Mouse (Mus musculus) kidney, postnatal 0 days (tissue): ENCODE data around the gene Diaph3. TPM values are rescaled to one million over a fixed set of nuclear protein-coding genes. Genes with fewer than 3 reads are reported as not detected.

Experiments
- ATAC-seq: fragments of 200-750 bp; cut with Nextera tagmentation; replicated peaks from 2 replicates; pipeline ENCODE4 v1.8.0; 2017; ENCODE audit warnings: low read depth, moderate number of reproducible peaks, moderate TSS enrichment, moderate library complexity; ENCODE audit not compliant: low FRiP score
- DNase-seq: peaks from one replicate; pipeline ENCODE4 v3.0.0-alpha.2; 2016; ENCODE audit warnings: low spot score
- H3K27ac ChIP-seq: fragments of 300-500 bp; sonication (generic); 2 replicates; pipeline ENCODE4 v1.5.1; 2014; ENCODE audit warnings: mild to moderate bottlenecking
- H3K27me3 ChIP-seq: fragments of 300-500 bp; sonication (generic); 2 replicates; pipeline ENCODE4 v1.6.1; 2014; ENCODE audit warnings: low read length, mixed read lengths; ENCODE audit not compliant: insufficient read depth
- H3K36me3 ChIP-seq: fragments of 300-500 bp; sonication (generic); 2 replicates; pipeline ENCODE4 v1.6.1; 2014; ENCODE audit warnings: low read length, mixed read lengths; ENCODE audit not compliant: insufficient read depth
- H3K4me1 ChIP-seq: fragments of 300-500 bp; sonication (generic); replicated peaks from 2 replicates; pipeline ENCODE4 v1.6.1; 2014; ENCODE audit warnings: antibody characterized with exemption, low read length, mixed read lengths; ENCODE audit not compliant: insufficient read depth
- H3K4me2 ChIP-seq: fragments of 300-500 bp; sonication (generic); 2 replicates; pipeline ENCODE4 v1.6.1; 2014; ENCODE audit warnings: mild to moderate bottlenecking, low read length, moderate library complexity, mixed read lengths
- H3K4me3 ChIP-seq: fragments of 300-500 bp; sonication (generic); replicated peaks from 2 replicates; pipeline ENCODE4 v1.5.1; 2014; ENCODE audit warnings: low read depth, low read length
- H3K9ac ChIP-seq: fragments of 300-500 bp; sonication (generic); 2 replicates; pipeline ENCODE4 v1.6.1; 2014; ENCODE audit warnings: low read depth, low read length
- H3K9me3 ChIP-seq: fragments of 300-500 bp; sonication (generic); replicated peaks from 2 replicates; pipeline ENCODE4 v1.6.1; 2016; ENCODE audit warnings: low read length, inconsistent platforms, mixed read lengths
- CTCF ChIP-seq: IDR thresholded peaks from 2 replicates; pipeline ENCODE4 v1.5.1; 2016; ENCODE audit warnings: antibody characterized with exemption, low read depth, mild to moderate bottlenecking, moderate library complexity
- WGBS: fragments of 180-500 bp; shearing (Covaris S2); extraction: QIAGEN DNeasy Blood & Tissue Kit; methylation state at CpG from one replicate; pipeline ENCODE4 v1.1.7; 2014; 5-methylcytosine and 5-hydroxymethylcytosine counted together
- polyA plus RNA-seq: library from polyadenylated mRNA; unstranded; fragments of >200 nt; fragmentation: Nextera tagmentation; extraction: Ambion mirVana; gene quantifications from 2 replicates; pipeline ENCODE4 v1.2.1, GENCODE M21; 2015

Gene Diaph3
- polyA plus RNA-seq, 1 experiment from 2014 or later = 2.9 TPM

DNA sequence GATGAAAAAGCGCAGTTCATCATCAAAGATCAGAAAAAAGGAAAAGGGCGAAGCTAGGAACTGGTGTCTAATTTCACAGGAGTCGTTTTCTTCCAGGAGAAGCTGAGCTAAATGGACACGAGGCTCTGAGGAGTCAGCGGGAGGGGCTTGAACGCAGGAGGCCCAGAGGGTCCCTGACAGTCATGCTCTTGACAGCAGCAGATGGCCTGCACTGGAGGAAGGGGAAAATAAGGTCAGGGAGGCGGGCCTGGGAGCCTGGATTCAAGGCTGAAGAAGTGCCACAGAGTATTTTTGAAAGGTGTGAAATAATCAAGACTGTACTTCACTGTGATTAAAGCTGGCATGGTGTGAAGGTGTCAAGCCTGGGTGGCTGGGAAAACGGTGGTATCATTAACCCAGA is 354.2 kb downstream of the Diaph3 start:
- Histone ChIP-seq H3K4me3 (no peak overlapping the region), H3K4me1 (no peaks in the 10 kb centered on the region), H3K4me2 (no peak overlapping the region), H3K9ac (no peak overlapping the region), H3K9me3 (no peaks in the 10 kb centered on the region), H3K27me3 (no peaks in the 10 kb centered on the region), H3K36me3 (no peaks in the 10 kb centered on the region), H3K27ac (no peak overlapping the region)
- TF ChIP-seq CTCF = no peak
- peak; percentile 11 for DNase-seq
- 14% methylated on average over 8 of the region's 8 CpGs for WGBS
- no peak for ATAC-seq

- WGBS = 49% methylated on average over 6 of the region's 6 CpGs
- DNase-seq (peak; percentile 78), ATAC-seq (no peak; the same call in 1 of the 2 replicates)
Measured at GRCm38 (mm10) chr14:86781553-86782273, 359.3 kb downstream of the Diaph3 start.

GRCm38 (mm10) chr14:86773311-86773710 is 367.7 kb downstream of the Diaph3 start:
- no peak overlapping the region for H3K9ac ChIP-seq
- H3K4me3 ChIP-seq = no peak overlapping the region
- H3K9me3 ChIP-seq = no peaks in the 10 kb centered on the region
- no peaks in the 10 kb centered on the region for H3K36me3 ChIP-seq
- no peak overlapping the region for H3K27ac ChIP-seq
- ATAC-seq (no peak), DNase-seq (no peak)
- H3K27me3 ChIP-seq = no peaks in the 10 kb centered on the region
- H3K4me2 ChIP-seq = no peak overlapping the region
- no peaks in the 10 kb centered on the region for H3K4me1 ChIP-seq
- WGBS = 81% methylated on average over 2 of the region's 2 CpGs
- no peak for TF ChIP-seq CTCF

More at GRCm38 (mm10) chr14:86781553-86782273, 359.3 kb downstream of the Diaph3 start:
- no peaks in the 10 kb centered on the region for H3K4me1 ChIP-seq
- peak; percentile 77 for TF ChIP-seq CTCF
- no peaks in the 10 kb centered on the region for H3K36me3 ChIP-seq
- no peak overlapping the region for H3K9ac ChIP-seq
- no peak overlapping the region for H3K4me3 ChIP-seq
- no peaks in the 10 kb centered on the region for H3K9me3 ChIP-seq
- H3K4me2 ChIP-seq = no peak overlapping the region
- no peaks in the 10 kb centered on the region for H3K27me3 ChIP-seq
- no peak overlapping the region for H3K27ac ChIP-seq

DNA sequence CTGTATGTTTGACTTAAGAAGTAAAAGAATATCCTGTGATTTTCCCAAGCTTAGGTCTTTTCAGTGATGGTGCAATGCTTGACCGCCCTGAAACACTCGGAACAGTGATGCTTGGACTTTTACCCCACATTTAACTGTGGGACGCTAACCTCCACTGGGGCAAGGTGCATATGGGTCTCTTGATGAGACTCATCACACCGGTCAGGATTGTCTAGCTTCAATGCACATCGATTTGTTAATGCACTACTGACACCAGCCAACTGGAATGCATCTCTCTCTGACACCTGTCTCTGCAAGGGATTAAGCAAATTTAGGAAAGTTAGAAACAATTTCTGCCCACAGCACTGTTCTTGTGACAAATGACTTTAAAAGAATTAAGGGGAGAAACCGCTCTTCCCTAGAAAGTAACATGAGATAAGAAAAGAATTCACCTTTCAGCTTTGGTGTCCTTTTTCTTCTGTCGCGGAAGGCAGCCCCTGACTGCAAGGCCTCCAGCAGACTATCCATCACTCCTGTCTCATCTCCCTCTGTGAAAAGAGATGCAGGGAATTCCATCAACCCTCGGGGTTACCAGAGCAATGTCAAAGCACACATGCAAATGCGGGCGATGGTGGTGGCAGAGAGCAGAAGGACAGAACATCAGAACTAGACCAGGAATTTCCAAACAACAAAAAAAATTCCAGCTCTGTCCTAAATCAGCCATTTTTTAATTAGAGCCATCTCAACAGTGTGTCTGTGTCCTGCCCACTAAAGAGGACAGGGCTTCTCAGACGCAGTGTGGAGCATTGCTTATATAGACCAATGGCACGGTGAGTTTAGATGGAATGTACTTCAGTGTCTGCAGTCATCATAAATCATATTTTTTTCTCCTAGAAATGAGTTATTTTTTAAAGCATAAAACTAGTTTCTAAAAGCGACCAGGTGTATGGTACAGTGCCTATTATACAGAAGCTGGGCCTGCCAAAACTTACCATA is 368.6 kb downstream of the Diaph3 start:
- no peak for TF ChIP-seq CTCF

DNA sequence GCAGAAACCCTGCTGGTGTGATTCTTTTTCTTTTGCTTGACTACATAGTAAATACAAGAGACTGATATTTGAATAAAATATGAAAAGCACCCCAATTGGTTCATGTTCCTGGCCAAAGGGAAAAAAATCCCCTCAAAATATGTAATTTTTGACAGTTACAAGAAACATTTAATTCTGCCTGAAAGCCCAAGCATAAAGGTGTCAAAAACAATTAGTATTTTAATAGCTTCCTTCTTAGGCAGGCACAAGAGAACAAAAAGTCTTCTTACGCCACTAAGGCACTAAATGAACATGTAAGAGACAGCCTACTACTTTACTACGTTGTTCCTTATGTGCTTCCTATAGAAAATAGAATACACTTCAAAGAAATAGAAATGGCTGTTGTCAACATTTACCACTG is 376.7 kb downstream of the Diaph3 start:
- ATAC-seq (no peak), DNase-seq (no peak)
- H3K9ac ChIP-seq = no peak overlapping the region
- 92% methylated on average over 2 of the region's 2 CpGs for WGBS
- no peaks in the 10 kb centered on the region for H3K27me3 ChIP-seq
- no peak overlapping the region for H3K4me2 ChIP-seq
- no peaks in the 10 kb centered on the region for H3K9me3 ChIP-seq
- H3K4me3 ChIP-seq = no peak overlapping the region
- TF ChIP-seq CTCF = no peak
- no peak overlapping the region for H3K27ac ChIP-seq
- no peaks in the 10 kb centered on the region for H3K4me1 ChIP-seq
- no peaks in the 10 kb centered on the region for H3K36me3 ChIP-seq

More for the DNA sequence above, 368.6 kb downstream of the Diaph3 start:
- no peak overlapping the region for H3K4me3 ChIP-seq
- H3K27ac ChIP-seq = no peak overlapping the region
- H3K4me2 ChIP-seq = no peak overlapping the region
- H3K36me3 ChIP-seq = no peaks in the 10 kb centered on the region
- DNase-seq = peak; percentile 56
- H3K4me1 ChIP-seq = no peaks in the 10 kb centered on the region
- ATAC-seq = peak; percentile 57
- H3K27me3 ChIP-seq = no peaks in the 10 kb centered on the region
- H3K9me3 ChIP-seq = no peaks in the 10 kb centered on the region
- H3K9ac ChIP-seq = no peak overlapping the region
- WGBS = 50% methylated on average over 14 of the region's 14 CpGs

GRCm38 (mm10) chr14:86757604-86758520 is 383.2 kb downstream of the Diaph3 start:
- no peaks in the 10 kb centered on the region for H3K9me3 ChIP-seq
- no peak overlapping the region for H3K27ac ChIP-seq
- TF ChIP-seq CTCF = no peak
- DNase-seq = no peak
- WGBS = 75% methylated on average over 9 of the region's 9 CpGs
- H3K9ac ChIP-seq = no peak overlapping the region
- H3K4me1 ChIP-seq = no peaks in the 10 kb centered on the region
- ATAC-seq = no peak
- no peaks in the 10 kb centered on the region for H3K36me3 ChIP-seq
- H3K4me2 ChIP-seq = no peak overlapping the region
- no peak overlapping the region for H3K4me3 ChIP-seq
- no peaks in the 10 kb centered on the region for H3K27me3 ChIP-seq
